In the genomic region with DNA sequence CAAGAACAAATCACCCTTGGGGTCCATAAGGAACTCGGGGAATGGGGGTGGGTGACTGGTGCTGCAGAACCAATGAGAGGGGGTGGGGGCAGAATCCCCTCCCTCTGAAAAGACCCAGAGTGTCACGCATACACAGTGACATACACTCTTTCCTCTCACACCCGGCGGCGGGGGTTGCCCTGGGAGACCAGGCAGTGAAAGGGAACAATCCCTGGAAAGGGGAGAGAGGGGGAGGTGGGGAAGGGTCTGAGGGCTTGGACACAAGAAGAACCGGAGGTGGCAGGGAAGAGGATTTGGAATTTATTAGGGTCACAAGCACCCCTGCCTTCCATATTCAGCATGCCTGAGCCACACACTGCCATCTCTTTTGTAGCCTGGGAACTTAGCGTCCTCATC, we compare ENCODE assay signal across 8 mouse cellular contexts. TPM values are rescaled to one million over a fixed set of nuclear protein-coding genes. Genes with fewer than 3 reads are reported as not detected.
DNase-seq lines count a peak whose midpoint lies in the region; ATAC-seq lines count a peak whose summit lies in the region.

No protein-coding gene starts in this region.

- H3K27ac ChIP-seq in heart, embryonic 15.5 days, result no peak overlapping the region
- peak overlapping the region; percentile 98 for H3K27ac ChIP-seq in forebrain, embryonic 14.5 days (ENCODE audit: low read depth, low read length)
- no peak overlapping the region for H3K27ac ChIP-seq in liver, embryonic 15.5 days (replicated peaks)

- DNase-seq in heart, postnatal 4 days, result no peak
- DNase-seq in cerebellum, adult 8-10 months, result peak; percentile 32
- peak; percentile 84 for DNase-seq in forebrain, embryonic 14.5 days (ENCODE audit: low spot score)
- DNase-seq in ovary, postnatal 36 days (ENCODE audit: low spot score), result no peak
- no peak for DNase-seq in frontal cortex, postnatal 25 days (ENCODE audit: low spot score in 2 of 2)

- H3K9ac ChIP-seq in heart, embryonic 15.5 days, result 0 out of 2 replicates have a peak overlapping the region, but pooled peaks have one; percentile 95
- H3K9ac ChIP-seq in forebrain, embryonic 14.5 days (ENCODE audit: low read length), result peak overlapping the region; percentile 97
- H3K9ac ChIP-seq in liver, embryonic 15.5 days, result no peak overlapping the region; the same call in 1 of the 2 replicates

- peaks cover 59% of the 10 kb centered on the region for H3K4me1 ChIP-seq in heart, embryonic 15.5 days (replicated peaks)
- peaks cover 36% of the 10 kb centered on the region for H3K4me1 ChIP-seq in forebrain, embryonic 14.5 days (ENCODE audit: control insufficient read depth, insufficient read depth, low read length)
- H3K4me1 ChIP-seq in liver, embryonic 15.5 days (replicated peaks), result peaks cover 71% of the 10 kb centered on the region

- 26% methylated on average over 7 of the region's 7 CpGs for WGBS in heart, embryonic 15.5 days
- WGBS in forebrain, embryonic 14.5 days, result 2% methylated on average over 7 of the region's 7 CpGs
- 50% methylated on average over 7 of the region's 7 CpGs for WGBS in liver, embryonic 15.5 days (ENCODE audit: insufficient replicate concordance)

- no peaks in the 10 kb centered on the region for H3K9me3 ChIP-seq in heart, embryonic 15.5 days (replicated peaks)
- H3K9me3 ChIP-seq in forebrain, embryonic 14.5 days (replicated peaks; ENCODE audit: control insufficient read depth, low read length), result no peaks in the 10 kb centered on the region
- H3K9me3 ChIP-seq in liver, embryonic 15.5 days (replicated peaks), result no peaks in the 10 kb centered on the region

- no peak for ATAC-seq in heart, embryonic 15.5 days (replicated peaks; ENCODE audit: insufficient number of reproducible peaks, insufficient read depth, low FRiP score, low read depth)
- peak; percentile 18 for ATAC-seq in forebrain, embryonic 14.5 days
- ATAC-seq in liver, embryonic 15.5 days (ENCODE audit: insufficient read depth), result no peak
- ATAC-seq in erythroid progenitor cell, adult 5-6 weeks (replicated peaks; ENCODE audit: low FRiP score, poor library complexity, severe bottlenecking), result no peak

- H3K4me3 ChIP-seq in heart, embryonic 15.5 days, result peak overlapping the region; percentile 73; the same call in 1 of the 2 replicates
- H3K4me3 ChIP-seq in forebrain, embryonic 14.5 days (ENCODE audit: low read depth, low read length), result peak overlapping the region; percentile 76
- H3K4me3 ChIP-seq in liver, embryonic 15.5 days (replicated peaks), result peak overlapping the region; percentile 83

- no peaks in the 10 kb centered on the region for H3K27me3 ChIP-seq in heart, embryonic 15.5 days
- no peaks in the 10 kb centered on the region for H3K27me3 ChIP-seq in forebrain, embryonic 14.5 days (replicated peaks; ENCODE audit: control insufficient read depth, insufficient read depth, low read length)
- H3K27me3 ChIP-seq in liver, embryonic 15.5 days, result peaks cover 3% of the 10 kb centered on the region; the same call in 1 of the 2 replicates

- H3K36me3 ChIP-seq in heart, embryonic 15.5 days, result peaks cover 38% of the 10 kb centered on the region
- peaks cover 44% of the 10 kb centered on the region for H3K36me3 ChIP-seq in forebrain, embryonic 14.5 days (ENCODE audit: control insufficient read depth, insufficient read depth, low read length)
- peaks cover 47% of the 10 kb centered on the region for H3K36me3 ChIP-seq in liver, embryonic 15.5 days (replicated peaks)

- peak overlapping the region; percentile 92 for H3K4me2 ChIP-seq in heart, embryonic 15.5 days
- peak overlapping the region; percentile 95 for H3K4me2 ChIP-seq in forebrain, embryonic 14.5 days (ENCODE audit: low read length)
- peak overlapping the region; percentile 99 for H3K4me2 ChIP-seq in liver, embryonic 15.5 days

RNA-seq across cellular contexts. Expression of a gene that starts 1.3 kb away (rescaled TPM):
- 15.8 and 20.8 TPM in 2 replicates for polyA plus RNA-seq in heart, embryonic 15.5 days (2015; fragmentation: Nextera tagmentation; extraction: Ambion mirVana)
- 10 to 100 TPM; 18.7 to 19.8 TPM for total RNA-seq in heart, postnatal 4 days (2021)
- polyA plus RNA-seq in forebrain, embryonic 14.5 days (2014; fragmentation: Nextera tagmentation; extraction: Ambion mirVana), result 6.7 and 7.4 TPM in 2 replicates
- 5.5 and 7.2 TPM in 2 replicates for polyA plus RNA-seq in liver, embryonic 15.5 days (2015; fragmentation: Nextera tagmentation; extraction: Ambion mirVana)
- 1.3 and 2.5 TPM in 2 replicates for total RNA-seq in erythroid progenitor cell, adult 5-6 weeks (2015; ENCODE audit: low replicate concordance)
- 1.9 and 2.0 TPM in 2 replicates for total RNA-seq in erythroid progenitor cell, adult 5-6 weeks (2017; ENCODE audit: low replicate concordance)

RNA-seq across cellular contexts. Expression of a gene that starts 2.1 kb away (rescaled TPM):
- 47.4 and 56.2 TPM in 2 replicates for polyA plus RNA-seq in heart, embryonic 15.5 days (2015; fragmentation: Nextera tagmentation; extraction: Ambion mirVana)
- total RNA-seq in heart, postnatal 4 days (2021), result 10 to 100 TPM; 63.6 to 69.6 TPM
- polyA plus RNA-seq in forebrain, embryonic 14.5 days (2014; fragmentation: Nextera tagmentation; extraction: Ambion mirVana), result 60.2 and 75.4 TPM in 2 replicates
- 30.7 and 37.0 TPM in 2 replicates for polyA plus RNA-seq in liver, embryonic 15.5 days (2015; fragmentation: Nextera tagmentation; extraction: Ambion mirVana)
- 40.4 and 50.3 TPM in 2 replicates for total RNA-seq in erythroid progenitor cell, adult 5-6 weeks (2015; ENCODE audit: low replicate concordance)
- 10.8 and 14.9 TPM in 2 replicates for total RNA-seq in erythroid progenitor cell, adult 5-6 weeks (2017; ENCODE audit: low replicate concordance)

RNA-seq across cellular contexts. Expression of a gene that starts 5.7 kb away (rescaled TPM):
- 97.8 and 133 TPM in 2 replicates for polyA plus RNA-seq in heart, embryonic 15.5 days (2015; fragmentation: Nextera tagmentation; extraction: Ambion mirVana)
- 10 to 100 TPM; 83.8 to 86.5 TPM for total RNA-seq in heart, postnatal 4 days (2021)
- polyA plus RNA-seq in forebrain, embryonic 14.5 days (2014; fragmentation: Nextera tagmentation; extraction: Ambion mirVana), result 78.3 and 84.1 TPM in 2 replicates
- polyA plus RNA-seq in liver, embryonic 15.5 days (2015; fragmentation: Nextera tagmentation; extraction: Ambion mirVana), result 56.3 and 68.5 TPM in 2 replicates
- total RNA-seq in erythroid progenitor cell, adult 5-6 weeks (2015; ENCODE audit: low replicate concordance), result 2.5 and 8.6 TPM in 2 replicates
- 18.9 and 20.7 TPM in 2 replicates for total RNA-seq in erythroid progenitor cell, adult 5-6 weeks (2017; ENCODE audit: low replicate concordance)

RNA-seq across cellular contexts. Expression of a gene that starts 5.9 kb away (rescaled TPM):
- polyA plus RNA-seq in heart, embryonic 15.5 days (2015; fragmentation: Nextera tagmentation; extraction: Ambion mirVana), result 26.8 and 38.5 TPM in 2 replicates
- 10 to 100 TPM; 35.5 to 39.5 TPM for total RNA-seq in heart, postnatal 4 days (2021)
- 21.4 and 27.7 TPM in 2 replicates for polyA plus RNA-seq in forebrain, embryonic 14.5 days (2014; fragmentation: Nextera tagmentation; extraction: Ambion mirVana)
- 16.7 and 19.3 TPM in 2 replicates for polyA plus RNA-seq in liver, embryonic 15.5 days (2015; fragmentation: Nextera tagmentation; extraction: Ambion mirVana)
- 5.4 and 8.4 TPM in 2 replicates for total RNA-seq in erythroid progenitor cell, adult 5-6 weeks (2015; ENCODE audit: low replicate concordance)
- 11.5 and 14.5 TPM in 2 replicates for total RNA-seq in erythroid progenitor cell, adult 5-6 weeks (2017; ENCODE audit: low replicate concordance)

RNA-seq across cellular contexts. Expression of a gene that starts 13.5 kb away (rescaled TPM):
- 1.3 and 4.6 TPM in 2 replicates for polyA plus RNA-seq in heart, embryonic 15.5 days (2015; fragmentation: Nextera tagmentation; extraction: Ambion mirVana)
- 1 to 10 TPM; 1.4 to 2.2 TPM for total RNA-seq in heart, postnatal 4 days (2021)
- polyA plus RNA-seq in forebrain, embryonic 14.5 days (2014; fragmentation: Nextera tagmentation; extraction: Ambion mirVana), result 0.95 and 1.6 TPM in 2 replicates
- 0.59 and 0.79 TPM in 2 replicates for polyA plus RNA-seq in liver, embryonic 15.5 days (2015; fragmentation: Nextera tagmentation; extraction: Ambion mirVana)
- total RNA-seq in erythroid progenitor cell, adult 5-6 weeks (2015; ENCODE audit: low replicate concordance), result 0.36 and 0.42 TPM in 2 replicates
- 2.1 and 2.9 TPM in 2 replicates for total RNA-seq in erythroid progenitor cell, adult 5-6 weeks (2017; ENCODE audit: low replicate concordance)

Comparison
In these comparisons a context has a peak if more than half of its experiments do, and no peak if none do; other contexts are left out.
1. DNase-seq: peak in cerebellum, adult 8-10 months (single experiment) and forebrain, embryonic 14.5 days (single experiment); none in heart, postnatal 4 days (single experiment), ovary, postnatal 36 days (single experiment) and frontal cortex, postnatal 25 days (0 of 2).
2. Peak in every context shown above with its lines, with median percentiles within 50 percentile points of each other: H3K4me2 ChIP-seq and H3K4me3 ChIP-seq.